ENCODE assay signal across 9 mouse cellular contexts in genomic region chr13:72628462-72628916, GRCm38 (mm10). TPM values are rescaled to one million over a fixed set of nuclear protein-coding genes. Genes with fewer than 3 reads are reported as not detected.
DNase-seq lines count a peak whose midpoint lies in the region; ATAC-seq and TF ChIP-seq lines count a peak whose summit lies in the region.
"Had no signal": no experiment of that assay in that cellular context is flagged by ENCODE, and none has a peak within 500 bp of the region (broad histone marks: within the 10 kb centered on the region; RNA-seq: fewer than 3 reads in every experiment).

Gene Irx2 (plus strand): TSS chr13:72628820.

- peak within 1 kb of the TSS; percentile 79 for H3K4me2 ChIP-seq in lung, embryonic 14.5 days

- TF ChIP-seq POLR2A in heart, adult 2 months (IDR thresholded peaks at IDR 0.05; ENCODE audit: insufficient read depth, low read depth, low read length) = no peak

- H3K9ac ChIP-seq in heart, adult 2 months (ENCODE audit: low read depth, low read length) = peak within 1 kb of the TSS; percentile 49
- H3K9ac ChIP-seq in lung, embryonic 14.5 days = peak within 1 kb of the TSS; percentile 80

- peak; percentile 28 for DNase-seq in ovary, adult 18-20 months (ENCODE audit: low spot score)
- no peak for DNase-seq in ovary, postnatal 14 days (ENCODE audit: low spot score)
- DNase-seq in embryo, embryonic 10.5 days (ENCODE audit: low spot score) = peak; percentile 94
- peak; percentile 74 to 84 for DNase-seq in heart, adult 2 months
- DNase-seq in kidney, adult 18-20 months = peak; percentile 83
- peak; percentile 93 for DNase-seq in lung, embryonic 14.5 days
- peak; percentile 8 for DNase-seq in skeletal muscle tissue, adult 2 months (ENCODE audit: low read depth, low spot score)

- H3K4me1 ChIP-seq in heart, adult 2 months (ENCODE audit: control insufficient read depth, insufficient read depth, low read length) = no peaks in the 10 kb centered on the region
- H3K4me1 ChIP-seq in lung, embryonic 14.5 days (ENCODE audit: insufficient read depth) = no peaks in the 10 kb centered on the region

- intact Hi-C loops in heart, adult 2 months (cut with DNase I) = no loop called here

- H3K79me2 ChIP-seq in heart, adult 2 months (replicated peaks; ENCODE audit: control insufficient read depth, insufficient read depth, low read length) = no peaks in the 10 kb centered on the region

- no peaks in the 10 kb centered on the region for H3K9me3 ChIP-seq in lung, embryonic 14.5 days (ENCODE audit: low read depth, low read length)

- 1% methylated on average over 41 of the region's 45 CpGs for WGBS in heart, adult 2 months
- under 1% methylated on average over 40 of the region's 45 CpGs for WGBS in lung, embryonic 14.5 days

- peak; percentile 96 for ATAC-seq in lung, embryonic 14.5 days (ENCODE audit: insufficient read depth)
- no peak for ATAC-seq in erythroid progenitor cell, adult 5-6 weeks (replicated peaks; ENCODE audit: low FRiP score, poor library complexity, severe bottlenecking)

- H3K27me3 ChIP-seq in heart, adult 2 months (ENCODE audit: control insufficient read depth, insufficient read depth, low read length) = peaks cover 29% of the 10 kb centered on the region
- peaks cover 98% of the 10 kb centered on the region for H3K27me3 ChIP-seq in lung, embryonic 14.5 days (ENCODE audit: insufficient read depth, low read length)

- no peak for TF ChIP-seq CTCF in heart, adult 2 months (IDR thresholded peaks at IDR 0.05)
- no peak for TF ChIP-seq CTCF in lung, embryonic 14.5 days (IDR thresholded peaks at IDR 0.05; ENCODE audit: low read depth)

- H3K4me3 ChIP-seq in heart, adult 2 months = peak within 1 kb of the TSS; percentile 40
- H3K4me3 ChIP-seq in lung, embryonic 14.5 days (ENCODE audit: low read depth, low read length) = peak within 1 kb of the TSS; percentile 58

- H3K36me3 ChIP-seq in heart, adult 2 months (ENCODE audit: control insufficient read depth, insufficient read depth, low read length) = no peaks in the 10 kb centered on the region
- peaks cover 11% of the 10 kb centered on the region; the same call in 1 of the 2 replicates for H3K36me3 ChIP-seq in lung, embryonic 14.5 days (ENCODE audit: insufficient read depth)

- TF ChIP-seq EP300 in heart, adult 2 months (IDR thresholded peaks at IDR 0.05; ENCODE audit: insufficient read depth, low read depth, low read length) = no peak

- no peak within 1 kb of the TSS for H3K27ac ChIP-seq in heart, adult 2 months
- peak within 1 kb of the TSS; percentile 79 for H3K27ac ChIP-seq in lung, embryonic 14.5 days (ENCODE audit: low read depth)

RNA-seq across cellular contexts. Expression of gene Irx2, which starts in this region (rescaled TPM):
- total RNA-seq in heart, adult 2 months (2021) = 1 to 10 TPM; 4.5 to 4.8 TPM
- polyA plus RNA-seq in heart, adult 2 months (2012; rRNA removed) = 3.8 and 4.5 TPM in 2 replicates
- 32.5 and 38.7 TPM in 2 replicates for polyA plus RNA-seq in lung, embryonic 14.5 days (2014; fragmentation: Nextera tagmentation; extraction: Ambion mirVana)
- not detected in 2 replicates for total RNA-seq in erythroid progenitor cell, adult 5-6 weeks (2015; ENCODE audit: low replicate concordance)
- not detected in 2 replicates for total RNA-seq in erythroid progenitor cell, adult 5-6 weeks (2017; ENCODE audit: low replicate concordance)
- total RNA-seq: neutrophil, adult 5-6 weeks had no signal

Comparison
In these comparisons a context has a peak if more than half of its experiments do, and no peak if none do; other contexts are left out.
1. RNA of gene Irx2 (total RNA-seq): 4.5 to 4.8 TPM in heart, adult 2 months; not detected in erythroid progenitor cell, adult 5-6 weeks; every median in the first group is over 4 times any median in the second.